Mouse (Mus musculus) embryonic facial prominence, embryonic 10.5 days (tissue): ENCODE data around the gene Kif20b. TPM values are rescaled to one million over a fixed set of nuclear protein-coding genes. Genes with fewer than 3 reads are reported as not detected.

ENCODE experiments used
- DNase-seq: peaks from one replicate; pipeline ENCODE4 v3.0.0-alpha.2; 2017; ENCODE audit warnings: low spot score
- H3K27ac ChIP-seq: fragments of 300-500 bp; sonication (generic); replicated peaks from 2 replicates; pipeline ENCODE4 v1.5.1; 2016; ENCODE audit warnings: mild to moderate bottlenecking
- H3K27me3 ChIP-seq: fragments of 300-500 bp; sonication (generic); replicated peaks from 2 replicates; pipeline ENCODE4 v1.6.1; 2016; ENCODE audit warnings: low read depth, mild to moderate bottlenecking; ENCODE audit not compliant: poor library complexity, severe bottlenecking
- H3K36me3 ChIP-seq: fragments of 300-500 bp; sonication (generic); replicated peaks from 2 replicates; pipeline ENCODE4 v1.6.1; 2016; ENCODE audit warnings: mild to moderate bottlenecking, moderate library complexity
- H3K4me1 ChIP-seq: fragments of 300-500 bp; sonication (generic); 2 replicates; pipeline ENCODE4 v1.6.1; 2016
- H3K4me3 ChIP-seq: fragments of 300-500 bp; sonication (generic); 2 replicates; pipeline ENCODE4 v1.5.1; 2016; ENCODE audit warnings: mild to moderate bottlenecking, moderate library complexity
- H3K9me3 ChIP-seq: fragments of 300-500 bp; sonication (generic); 2 replicates; pipeline ENCODE4 v1.6.1; 2016; ENCODE audit warnings: mild to moderate bottlenecking
- WGBS: fragments of 180-500 bp; shearing (Covaris S2); methylation state at CpG from one replicate; pipeline ENCODE4 v1.1.7; 2016; 5-methylcytosine and 5-hydroxymethylcytosine counted together
- polyA plus RNA-seq: library from polyadenylated mRNA; unstranded; fragments of >200 nt; fragmentation: Nextera tagmentation; extraction: Ambion mirVana; gene quantifications from 2 replicates; pipeline ENCODE4 v1.2.1, GENCODE M21; 2016

Kif20b gene
- polyA plus RNA-seq, 1 experiment from 2014 or later = 89.8 TPM

- 84% methylated on average over 4 of the region's 4 CpGs for WGBS
- DNase-seq = no peak
- Histone ChIP-seq H3K4me3 (no peak overlapping the region), H3K27ac (no peak overlapping the region), H3K4me1 (no peaks in the 10 kb centered on the region), H3K27me3 (no peaks in the 10 kb centered on the region), H3K9me3 (no peaks in the 10 kb centered on the region), H3K36me3 (no peaks in the 10 kb centered on the region)
These were observed 27.1 kb upstream of the Kif20b start for GRCm38 (mm10) chr19:34895082-34895481.

- Histone ChIP-seq H3K9me3 (no peaks in the 10 kb centered on the region), H3K27ac (no peak overlapping the region), H3K4me1 (no peaks in the 10 kb centered on the region), H3K4me3 (no peak overlapping the region), H3K27me3 (no peaks in the 10 kb centered on the region), H3K36me3 (no peaks in the 10 kb centered on the region)
- WGBS = 92% methylated on average over 15 of the region's 15 CpGs
- DNase-seq = no peak
These were observed 24.8 kb upstream of the Kif20b start for GRCm38 (mm10) chr19:34897082-34897965.

- no peaks in the 10 kb centered on the region for H3K36me3 ChIP-seq
- no peak overlapping the region for H3K4me3 ChIP-seq
- no peak overlapping the region for H3K27ac ChIP-seq
- H3K4me1 ChIP-seq = no peaks in the 10 kb centered on the region
- 88% methylated on average over 4 of the region's 4 CpGs for WGBS
- no peak for DNase-seq
- H3K9me3 ChIP-seq = no peaks in the 10 kb centered on the region
- H3K27me3 ChIP-seq = no peaks in the 10 kb centered on the region
These were observed 23.2 kb upstream of the Kif20b start for GRCm38 (mm10) chr19:34898941-34899340.

- Histone ChIP-seq H3K27me3 (no peaks in the 10 kb centered on the region), H3K27ac (no peak overlapping the region), H3K4me3 (no peak overlapping the region), H3K4me1 (no peaks in the 10 kb centered on the region), H3K9me3 (no peaks in the 10 kb centered on the region), H3K36me3 (no peaks in the 10 kb centered on the region)
- 94% methylated on average over 7 of the region's 7 CpGs for WGBS
- DNase-seq = no peak
These were observed 20.9 kb upstream of the Kif20b start for GRCm38 (mm10) chr19:34901266-34901665.

GRCm38 (mm10) chr19:34901735-34902134 lies 20.4 kb upstream of the Kif20b start:
- Histone ChIP-seq H3K9me3 (no peaks in the 10 kb centered on the region), H3K27me3 (no peaks in the 10 kb centered on the region), H3K4me3 (no peak overlapping the region), H3K4me1 (no peaks in the 10 kb centered on the region), H3K27ac (no peak overlapping the region), H3K36me3 (no peaks in the 10 kb centered on the region)
- 88% methylated on average over 2 of the region's 2 CpGs for whole genome bisulfite sequencing
- DNase-seq = no peak

- no peaks in the 10 kb centered on the region for H3K36me3 ChIP-seq
- WGBS = 78% methylated on average over 5 of the region's 5 CpGs
These were observed 18.1 kb upstream of the Kif20b start for GRCm38 (mm10) chr19:34904032-34904431.

GRCm38 (mm10) chr19:34905424-34905823 lies 16.7 kb upstream of the Kif20b start:
- no peak for DNase-seq
- Histone ChIP-seq H3K36me3 (no peaks in the 10 kb centered on the region), H3K9me3 (no peaks in the 10 kb centered on the region), H3K4me1 (no peaks in the 10 kb centered on the region), H3K27ac (no peak overlapping the region), H3K27me3 (no peaks in the 10 kb centered on the region), H3K4me3 (no peak overlapping the region)
- WGBS = 96% methylated on average over 7 of the region's 7 CpGs

More at GRCm38 (mm10) chr19:34904032-34904431, 18.1 kb upstream of the Kif20b start:
- H3K27me3 ChIP-seq = no peaks in the 10 kb centered on the region
- H3K4me3 ChIP-seq = no peak overlapping the region
- H3K4me1 ChIP-seq = no peaks in the 10 kb centered on the region
- DNase-seq = no peak
- no peak overlapping the region for H3K27ac ChIP-seq
- no peaks in the 10 kb centered on the region for H3K9me3 ChIP-seq

GRCm38 (mm10) chr19:34906772-34907171 lies 15.4 kb upstream of the Kif20b start:
- no peaks in the 10 kb centered on the region for H3K9me3 ChIP-seq

GRCm38 (mm10) chr19:34912366-34912765 lies 9.8 kb upstream of the Kif20b start:
- no peak for DNase-seq
- no peaks in the 10 kb centered on the region for H3K27me3 ChIP-seq
- H3K4me1 ChIP-seq = no peaks in the 10 kb centered on the region
- no peak overlapping the region for H3K4me3 ChIP-seq
- H3K9me3 ChIP-seq = no peaks in the 10 kb centered on the region
- H3K27ac ChIP-seq = no peak overlapping the region
- no peaks in the 10 kb centered on the region for H3K36me3 ChIP-seq

More at GRCm38 (mm10) chr19:34906772-34907171, 15.4 kb upstream of the Kif20b start:
- H3K4me1 ChIP-seq = no peaks in the 10 kb centered on the region
- 84% methylated on average over 5 of the region's 5 CpGs for WGBS
- DNase-seq = no peak
- H3K36me3 ChIP-seq = no peaks in the 10 kb centered on the region
- H3K4me3 ChIP-seq = no peak overlapping the region
- no peaks in the 10 kb centered on the region for H3K27me3 ChIP-seq
- H3K27ac ChIP-seq = no peak overlapping the region

- Histone ChIP-seq H3K4me3 (no peak overlapping the region), H3K27ac (no peak overlapping the region), H3K9me3 (no peaks in the 10 kb centered on the region), H3K36me3 (peaks cover 9% of the 10 kb centered on the region), H3K27me3 (no peaks in the 10 kb centered on the region), H3K4me1 (0 out of 2 replicates have a peak, but pooled peaks cover 2% of the 10 kb centered on the region)
- no peak for DNase-seq
- 83% methylated on average over 4 of the region's 4 CpGs for WGBS
These were observed 2.1 kb upstream of the Kif20b start for GRCm38 (mm10) chr19:34920066-34920465.

GRCm38 (mm10) chr19:34920531-34920930 lies 1.6 kb upstream of the Kif20b start:
- 0 out of 2 replicates have a peak, but pooled peaks cover 2% of the 10 kb centered on the region for H3K4me1 ChIP-seq
- DNase-seq = no peak
- 85% methylated on average over 3 of the region's 3 CpGs for WGBS
- H3K36me3 ChIP-seq = peaks cover 14% of the 10 kb centered on the region
- H3K27me3 ChIP-seq = no peaks in the 10 kb centered on the region
- no peak overlapping the region for H3K4me3 ChIP-seq
- H3K27ac ChIP-seq = no peak overlapping the region
- no peaks in the 10 kb centered on the region for H3K9me3 ChIP-seq

GRCm38 (mm10) chr19:34921253-34921651 lies 909 bp upstream of the Kif20b start:
- H3K27me3 ChIP-seq = no peaks in the 10 kb centered on the region
- peaks cover 21% of the 10 kb centered on the region for H3K36me3 ChIP-seq
- 25% methylated on average over 7 of the region's 7 CpGs for WGBS
- H3K27ac ChIP-seq = no peak overlapping the region
- peak overlapping the region; percentile 89 for H3K4me3 ChIP-seq
- DNase-seq = peak; percentile 11
- H3K9me3 ChIP-seq = no peaks in the 10 kb centered on the region
- H3K4me1 ChIP-seq = 0 out of 2 replicates have a peak, but pooled peaks cover 2% of the 10 kb centered on the region

GRCm38 (mm10) chr19:34922603-34922963 lies 422 bp downstream of the Kif20b start:
- peaks cover 34% of the 10 kb centered on the region for H3K36me3 ChIP-seq
- no peak for DNase-seq
- under 1% methylated on average over 9 of the region's 9 CpGs for WGBS
- H3K9me3 ChIP-seq = no peaks in the 10 kb centered on the region
- peak overlapping the region; percentile 89 for H3K4me3 ChIP-seq
- H3K27ac ChIP-seq = peak overlapping the region; percentile 91
- 0 out of 2 replicates have a peak, but pooled peaks cover 2% of the 10 kb centered on the region for H3K4me1 ChIP-seq
- H3K27me3 ChIP-seq = no peaks in the 10 kb centered on the region
